Mouse (Mus musculus): ENCODE measurements around the gene Triobp. TPM values are rescaled to one million over a fixed set of nuclear protein-coding genes. Genes with fewer than 3 reads are reported as not detected.
A peak's percentile ranks its signal among the peaks of the same experiment; 100 is the strongest.
"Not testable (repeated sequence)": the region's sequence is repeated elsewhere in the genome, so short reads cannot be mapped to it uniquely, and the experiment has no call there.

The Triobp gene
- polyA plus RNA-seq, 1 experiment = 47.6 TPM

GRCm38 (mm10) chr15:79006638-79007037, 59.1 kb downstream of the Triobp start:
- Histone ChIP-seq H3K4me3 (ENCODE audit: insufficient read depth, low read depth, low read length) (no peak overlapping the region), H3K4me1 (ENCODE audit: control insufficient read depth, insufficient read depth, low read length) (no peaks in the 10 kb centered on the region), H3K36me3 (ENCODE audit: control insufficient read depth, insufficient read depth, low read length) (no peaks in the 10 kb centered on the region), H3K27me3 (replicated peaks; ENCODE audit: control insufficient read depth, insufficient read depth, low read length) (no peaks in the 10 kb centered on the region), H3K27ac (ENCODE audit: insufficient read depth, low read depth, low read length) (no peak overlapping the region)
- 72% methylated on average over 3 of the region's 3 CpGs for WGBS
- no peak for TF ChIP-seq POLR2A (IDR thresholded peaks at IDR 0.05; ENCODE audit: low read depth, low read length)
- no peak for TF ChIP-seq CTCF (conservative IDR thresholded peaks at IDR 0.05; ENCODE audit: insufficient read depth, insufficient read length, low read depth, low read length)
- peak; percentile 25 for DNase-seq

DNA sequence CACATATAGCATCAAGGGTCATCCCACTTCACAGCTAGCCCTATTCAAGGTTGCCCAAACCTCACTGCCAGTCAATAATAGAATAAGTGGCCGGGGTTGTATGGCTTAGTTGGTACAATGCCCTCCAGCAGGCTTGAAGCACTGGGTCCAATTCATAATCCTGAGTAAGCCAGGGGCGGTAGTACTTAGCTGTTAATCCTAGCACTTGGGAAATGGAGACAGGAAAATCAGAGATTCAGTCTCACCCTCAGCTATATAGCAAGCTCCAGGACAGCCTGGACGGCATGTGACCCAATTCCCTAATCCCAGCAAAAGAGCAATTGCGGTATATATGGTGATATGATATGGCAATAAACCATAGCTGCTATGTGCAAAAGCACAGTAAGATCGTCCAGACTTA, 59.5 kb downstream of the Triobp start:
- no peaks in the 10 kb centered on the region for H3K4me1 ChIP-seq (ENCODE audit: control insufficient read depth, insufficient read depth, low read length)
- H3K4me3 ChIP-seq (ENCODE audit: insufficient read depth, low read depth, low read length) = no peak overlapping the region
- H3K27ac ChIP-seq (ENCODE audit: insufficient read depth, low read depth, low read length) = no peak overlapping the region
- TF ChIP-seq POLR2A (IDR thresholded peaks at IDR 0.05; ENCODE audit: low read depth, low read length) (no peak), CTCF (conservative IDR thresholded peaks at IDR 0.05; ENCODE audit: insufficient read depth, insufficient read length, low read depth, low read length) (no peak)
- no peak for DNase-seq
- H3K36me3 ChIP-seq (ENCODE audit: control insufficient read depth, insufficient read depth, low read length) = no peaks in the 10 kb centered on the region
- 91% methylated on average over 5 of the region's 5 CpGs for WGBS
- no peaks in the 10 kb centered on the region for H3K27me3 ChIP-seq (replicated peaks; ENCODE audit: control insufficient read depth, insufficient read depth, low read length)

DNA sequence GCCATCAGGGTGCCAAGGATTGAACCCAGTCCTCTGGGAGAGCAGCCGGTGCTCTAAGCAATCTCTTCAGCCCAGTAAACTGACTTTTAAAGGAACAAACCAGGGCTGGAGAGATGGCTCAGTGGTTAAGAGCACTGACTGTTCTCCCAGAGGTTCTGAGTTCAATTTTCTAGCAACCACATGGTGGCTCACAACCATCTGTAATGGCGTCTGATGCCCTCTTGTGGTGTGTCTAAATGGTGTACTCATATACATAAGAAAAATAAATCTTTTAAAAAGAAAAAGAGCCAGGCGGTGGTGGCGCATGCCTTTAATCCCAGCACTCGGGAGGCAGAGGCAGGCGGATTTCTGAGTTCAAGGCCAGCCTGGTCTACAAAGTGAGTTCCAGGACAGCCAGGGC, 60.3 kb downstream of the Triobp start:
- H3K27ac ChIP-seq (ENCODE audit: insufficient read depth, low read depth, low read length) = not testable (repeated sequence)

GRCm38 (mm10) chr15:79009734-79010133, 62.2 kb downstream of the Triobp start:
- no peaks in the 10 kb centered on the region for H3K27me3 ChIP-seq (replicated peaks; ENCODE audit: control insufficient read depth, insufficient read depth, low read length)
- no peaks in the 10 kb centered on the region for H3K4me1 ChIP-seq (ENCODE audit: control insufficient read depth, insufficient read depth, low read length)
- no peak overlapping the region for H3K4me3 ChIP-seq (ENCODE audit: insufficient read depth, low read depth, low read length)
- no peak overlapping the region for H3K27ac ChIP-seq (ENCODE audit: insufficient read depth, low read depth, low read length)
- WGBS = 77% methylated on average over 5 of the region's 5 CpGs
- TF ChIP-seq CTCF (conservative IDR thresholded peaks at IDR 0.05; ENCODE audit: insufficient read depth, insufficient read length, low read depth, low read length) (no peak), POLR2A (IDR thresholded peaks at IDR 0.05; ENCODE audit: low read depth, low read length) (no peak)
- no peaks in the 10 kb centered on the region for H3K36me3 ChIP-seq (ENCODE audit: control insufficient read depth, insufficient read depth, low read length)
- no peak for DNase-seq

More for the DNA sequence above, 60.3 kb downstream of the Triobp start:
- H3K4me3 ChIP-seq (ENCODE audit: insufficient read depth, low read depth, low read length); H3K4me1 ChIP-seq (ENCODE audit: control insufficient read depth, insufficient read depth, low read length); H3K27me3 ChIP-seq (replicated peaks; ENCODE audit: control insufficient read depth, insufficient read depth, low read length); DNase-seq; H3K36me3 ChIP-seq (ENCODE audit: control insufficient read depth, insufficient read depth, low read length): not testable (repeated sequence)
- 0 out of 2 replicates have a peak, but pooled peaks have one; percentile 7 for TF ChIP-seq CTCF (conservative IDR thresholded peaks at IDR 0.05; ENCODE audit: insufficient read depth, insufficient read length, low read depth, low read length)
- WGBS = 90% methylated on average over 6 of the region's 6 CpGs

DNA sequence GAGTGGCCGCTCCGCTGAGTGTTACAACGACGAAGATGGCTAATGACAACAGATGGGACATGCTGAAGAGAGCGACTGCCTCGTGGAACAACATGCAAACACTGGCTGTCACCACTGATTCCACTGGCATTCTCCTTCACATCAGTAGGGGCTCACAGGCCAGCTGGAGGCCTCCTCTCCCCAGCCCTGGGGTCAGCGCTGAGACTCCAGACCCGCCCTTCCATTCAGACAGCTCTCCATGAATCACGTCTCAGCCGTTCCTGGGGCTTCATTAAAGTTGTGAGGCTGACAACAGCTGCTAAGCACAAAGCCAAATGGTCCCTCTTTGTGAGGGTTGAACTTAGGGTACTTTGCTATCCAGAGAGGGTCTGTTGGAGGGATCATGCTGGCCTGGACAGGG, 64.0 kb downstream of the Triobp start:
- no peak for DNase-seq
- WGBS = 64% methylated on average over 10 of the region's 10 CpGs
- no peaks in the 10 kb centered on the region for H3K4me1 ChIP-seq (ENCODE audit: control insufficient read depth, insufficient read depth, low read length)
- no peaks in the 10 kb centered on the region for H3K36me3 ChIP-seq (ENCODE audit: control insufficient read depth, insufficient read depth, low read length)
- H3K4me3 ChIP-seq (ENCODE audit: insufficient read depth, low read depth, low read length) = no peak overlapping the region
- no peaks in the 10 kb centered on the region for H3K27me3 ChIP-seq (replicated peaks; ENCODE audit: control insufficient read depth, insufficient read depth, low read length)
- TF ChIP-seq POLR2A (IDR thresholded peaks at IDR 0.05; ENCODE audit: low read depth, low read length) (no peak), CTCF (conservative IDR thresholded peaks at IDR 0.05; ENCODE audit: insufficient read depth, insufficient read length, low read depth, low read length) (no peak)
- H3K27ac ChIP-seq (ENCODE audit: insufficient read depth, low read depth, low read length) = no peak overlapping the region

- no peak overlapping the region for H3K4me3 ChIP-seq (ENCODE audit: insufficient read depth, low read depth, low read length)
- no peaks in the 10 kb centered on the region for H3K4me1 ChIP-seq (ENCODE audit: control insufficient read depth, insufficient read depth, low read length)
- 53% methylated on average over 7 of the region's 7 CpGs for WGBS
- H3K27me3 ChIP-seq (replicated peaks; ENCODE audit: control insufficient read depth, insufficient read depth, low read length) = no peaks in the 10 kb centered on the region
- H3K27ac ChIP-seq (ENCODE audit: insufficient read depth, low read depth, low read length) = no peak overlapping the region
- no peak for DNase-seq
- H3K36me3 ChIP-seq (ENCODE audit: control insufficient read depth, insufficient read depth, low read length) = no peaks in the 10 kb centered on the region
- TF ChIP-seq CTCF (conservative IDR thresholded peaks at IDR 0.05; ENCODE audit: insufficient read depth, insufficient read length, low read depth, low read length) = no peak
- TF ChIP-seq POLR2A (IDR thresholded peaks at IDR 0.05; ENCODE audit: low read depth, low read length) = no peak
These were observed 65.9 kb downstream of the Triobp start for GRCm38 (mm10) chr15:79013382-79013781.

GRCm38 (mm10) chr15:79018191-79018590, 70.7 kb downstream of the Triobp start:
- Histone ChIP-seq H3K4me3 (ENCODE audit: insufficient read depth, low read depth, low read length) (no peak overlapping the region), H3K27ac (ENCODE audit: insufficient read depth, low read depth, low read length) (no peak overlapping the region), H3K27me3 (replicated peaks; ENCODE audit: control insufficient read depth, insufficient read depth, low read length) (no peaks in the 10 kb centered on the region), H3K36me3 (ENCODE audit: control insufficient read depth, insufficient read depth, low read length) (no peaks in the 10 kb centered on the region), H3K4me1 (ENCODE audit: control insufficient read depth, insufficient read depth, low read length) (peaks cover 3% of the 10 kb centered on the region; the same call in 1 of the 2 replicates)
- 25% methylated on average over 4 of the region's 4 CpGs for WGBS
- DNase-seq = peak; percentile 13
- no peak for TF ChIP-seq POLR2A (IDR thresholded peaks at IDR 0.05; ENCODE audit: low read depth, low read length)
- no peak for TF ChIP-seq CTCF (conservative IDR thresholded peaks at IDR 0.05; ENCODE audit: insufficient read depth, insufficient read length, low read depth, low read length)

DNA sequence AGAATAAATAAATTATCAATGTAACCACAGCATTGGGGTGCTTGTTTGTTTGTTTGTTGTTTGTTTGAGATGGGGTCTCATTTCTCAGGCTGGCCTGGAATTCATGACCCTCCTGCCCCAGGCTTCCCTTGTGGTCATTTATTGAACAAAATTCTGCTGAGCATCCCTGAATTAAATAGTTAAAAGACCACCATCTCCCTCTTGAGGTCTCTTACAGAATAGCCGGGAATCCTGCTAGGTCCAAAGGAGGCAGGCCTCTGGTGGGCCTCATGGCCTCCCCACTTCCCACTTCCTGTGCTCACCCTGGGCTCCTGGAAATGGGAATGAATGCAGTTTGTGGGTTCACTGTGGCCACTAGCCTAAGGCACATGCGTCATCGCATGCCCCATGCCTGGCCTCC, 71.4 kb downstream of the Triobp start:
- 77% methylated on average over 3 of the region's 3 CpGs for WGBS

More for the DNA sequence above, 71.4 kb downstream of the Triobp start:
- Histone ChIP-seq H3K4me1 (ENCODE audit: control insufficient read depth, insufficient read depth, low read length) (peaks cover 6% of the 10 kb centered on the region; the same call in 1 of the 2 replicates), H3K27me3 (replicated peaks; ENCODE audit: control insufficient read depth, insufficient read depth, low read length) (no peaks in the 10 kb centered on the region), H3K27ac (ENCODE audit: insufficient read depth, low read depth, low read length) (no peak overlapping the region), H3K4me3 (ENCODE audit: insufficient read depth, low read depth, low read length) (no peak overlapping the region), H3K36me3 (ENCODE audit: control insufficient read depth, insufficient read depth, low read length) (no peaks in the 10 kb centered on the region)
- DNase-seq = no peak
- TF ChIP-seq CTCF (conservative IDR thresholded peaks at IDR 0.05; ENCODE audit: insufficient read depth, insufficient read length, low read depth, low read length) (no peak), POLR2A (IDR thresholded peaks at IDR 0.05; ENCODE audit: low read depth, low read length) (no peak)

Measured in kidney, adult 2 months (tissue).